Mouse (Mus musculus) forebrain, embryonic 12.5 days (tissue): Measurements from ENCODE around the gene Cd82. TPM values are rescaled to one million over a fixed set of nuclear protein-coding genes. Genes with fewer than 3 reads are reported as not detected.
A peak's percentile ranks its signal among the peaks of the same experiment; 100 is the strongest.

Experiments used
- ATAC-seq: fragments of 200-750 bp; cut with Nextera tagmentation; 2 replicates; pipeline ENCODE4 v1.8.0; 2017; ENCODE audit warnings: moderate TSS enrichment; ENCODE audit not compliant: low FRiP score
- H3K27ac ChIP-seq: fragments of 300-500 bp; sonication (generic); 2 replicates; pipeline ENCODE4 v1.5.1; 2016; ENCODE audit warnings: mild to moderate bottlenecking
- H3K27me3 ChIP-seq: fragments of 300-500 bp; sonication (generic); 2 replicates; pipeline ENCODE4 v1.6.1; 2016; ENCODE audit warnings: mild to moderate bottlenecking
- H3K36me3 ChIP-seq: fragments of 300-500 bp; sonication (generic); replicated peaks from 2 replicates; pipeline ENCODE4 v1.6.1; 2016; ENCODE audit warnings: mild to moderate bottlenecking
- H3K4me1 ChIP-seq: fragments of 300-500 bp; sonication (generic); 2 replicates; pipeline ENCODE4 v1.6.1; 2016
- H3K4me2 ChIP-seq: fragments of 300-500 bp; sonication (generic); 2 replicates; pipeline ENCODE4 v1.6.1; 2016; ENCODE audit warnings: mild to moderate bottlenecking, moderate library complexity
- H3K4me3 ChIP-seq: fragments of 300-500 bp; sonication (generic); replicated peaks from 2 replicates; pipeline ENCODE4 v1.5.1; 2016; ENCODE audit warnings: mild to moderate bottlenecking
- H3K9ac ChIP-seq: fragments of 300-500 bp; sonication (generic); 2 replicates; pipeline ENCODE4 v1.6.1; 2016; ENCODE audit warnings: mild to moderate bottlenecking
- H3K9me3 ChIP-seq: fragments of 300-500 bp; sonication (generic); 2 replicates; pipeline ENCODE4 v1.6.1; 2016
- WGBS: fragments of 180-500 bp; shearing (Covaris S2); methylation state at CpG from one replicate; pipeline ENCODE4 v1.1.7; 2016; 5-methylcytosine and 5-hydroxymethylcytosine counted together
- polyA plus RNA-seq: library from polyadenylated mRNA; unstranded; fragments of >200 nt; fragmentation: Nextera tagmentation; extraction: Ambion mirVana; gene quantifications from 2 replicates; pipeline ENCODE4 v1.2.1, GENCODE M21; 2016

Gene Cd82
- polyA plus RNA-seq, 1 experiment from 2014 or later = 10.6 TPM

DNA sequence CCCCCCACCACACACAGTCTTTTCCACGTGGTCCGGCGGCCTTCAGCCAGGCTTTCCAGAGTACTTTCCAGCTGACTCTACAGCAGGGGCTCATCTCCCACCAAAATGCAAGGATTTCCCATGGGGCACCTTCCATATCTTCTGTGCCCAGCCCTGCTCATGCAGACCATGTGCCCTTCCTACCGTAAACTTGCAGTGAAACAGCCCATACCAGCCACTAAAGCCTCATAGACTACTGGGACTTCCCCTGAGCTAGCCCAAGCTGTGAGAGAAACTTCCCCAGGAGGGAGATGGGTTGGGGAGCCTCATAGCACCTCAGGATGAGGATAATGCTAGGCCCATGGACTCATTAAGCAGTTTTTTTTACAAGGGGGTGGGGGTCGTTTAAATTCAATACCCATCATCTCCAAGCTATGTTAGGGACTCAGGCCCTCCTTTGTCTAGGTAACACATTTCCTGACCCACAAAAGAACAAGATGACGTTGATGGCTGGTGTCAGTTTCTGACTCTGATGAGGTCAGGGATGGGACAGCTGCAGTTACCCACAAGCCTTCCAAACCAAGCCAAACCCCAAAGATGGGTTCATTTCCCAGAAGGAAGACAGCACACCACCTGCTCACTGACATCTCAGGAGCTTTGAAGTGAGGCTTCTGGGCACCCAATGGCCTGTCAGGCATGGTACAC lies 2.0 kb downstream of the Cd82 start:
- no peak for ATAC-seq
- no peak overlapping the region for H3K4me2 ChIP-seq

GRCm38 (mm10) chr2:93459208-93459920 lies 3.6 kb downstream of the Cd82 start:
- no peak for ATAC-seq
- H3K9me3 ChIP-seq = peaks cover 5% of the 10 kb centered on the region; the same call in 1 of the 2 replicates
- 79% methylated on average over 7 of the region's 7 CpGs for WGBS
- no peak overlapping the region for H3K4me2 ChIP-seq
- H3K27ac ChIP-seq = no peak overlapping the region
- peaks cover 19% of the 10 kb centered on the region for H3K4me1 ChIP-seq
- no peak overlapping the region for H3K4me3 ChIP-seq
- no peaks in the 10 kb centered on the region for H3K36me3 ChIP-seq
- no peak overlapping the region for H3K9ac ChIP-seq
- peaks cover 33% of the 10 kb centered on the region for H3K27me3 ChIP-seq

More for the DNA sequence above, 2.0 kb downstream of the Cd82 start:
- peaks cover 5% of the 10 kb centered on the region; the same call in 1 of the 2 replicates for H3K9me3 ChIP-seq
- H3K27me3 ChIP-seq = peaks cover 35% of the 10 kb centered on the region
- no peak overlapping the region for H3K4me3 ChIP-seq
- 86% methylated on average over 6 of the region's 6 CpGs for WGBS
- no peaks in the 10 kb centered on the region for H3K36me3 ChIP-seq
- H3K27ac ChIP-seq = no peak overlapping the region
- H3K4me1 ChIP-seq = peaks cover 19% of the 10 kb centered on the region
- no peak overlapping the region for H3K9ac ChIP-seq

- Histone ChIP-seq H3K4me2 (no peak overlapping the region), H3K9ac (no peak overlapping the region), H3K36me3 (no peaks in the 10 kb centered on the region), H3K27me3 (peaks cover 32% of the 10 kb centered on the region), H3K9me3 (peaks cover 5% of the 10 kb centered on the region; the same call in 1 of the 2 replicates), H3K4me1 (peaks cover 19% of the 10 kb centered on the region), H3K27ac (0 out of 2 replicates have a peak overlapping the region, but pooled peaks have one; percentile 19), H3K4me3 (no peak overlapping the region)
- no peak for ATAC-seq
- 76% methylated on average over 8 of the region's 8 CpGs for WGBS
These were observed 4.4 kb downstream of the Cd82 start for GRCm38 (mm10) chr2:93458332-93459207.

- peaks cover 27% of the 10 kb centered on the region for H3K27me3 ChIP-seq
- WGBS = 80% methylated on average over 6 of the region's 6 CpGs
- no peak overlapping the region for H3K4me2 ChIP-seq
- no peak overlapping the region for H3K27ac ChIP-seq
- H3K4me1 ChIP-seq = peaks cover 11% of the 10 kb centered on the region
- peaks cover 5% of the 10 kb centered on the region; the same call in 1 of the 2 replicates for H3K9me3 ChIP-seq
- H3K36me3 ChIP-seq = no peaks in the 10 kb centered on the region
- H3K9ac ChIP-seq = no peak overlapping the region
- no peak for ATAC-seq
- no peak overlapping the region for H3K4me3 ChIP-seq
These were observed 5.4 kb downstream of the Cd82 start for GRCm38 (mm10) chr2:93457426-93458130.

- Histone ChIP-seq H3K9ac (no peak overlapping the region), H3K4me3 (no peak overlapping the region), H3K36me3 (no peaks in the 10 kb centered on the region), H3K9me3 (peaks cover 5% of the 10 kb centered on the region; the same call in 1 of the 2 replicates), H3K27ac (no peak overlapping the region), H3K27me3 (peaks cover 14% of the 10 kb centered on the region), H3K4me1 (peaks cover 4% of the 10 kb centered on the region), H3K4me2 (no peak overlapping the region)
- WGBS = 78% methylated on average over 3 of the region's 3 CpGs
- no peak for ATAC-seq
These were observed 6.8 kb downstream of the Cd82 start for GRCm38 (mm10) chr2:93456140-93456539.

- WGBS = 85% methylated on average over 3 of the region's 3 CpGs
- H3K4me3 ChIP-seq = no peak overlapping the region
- H3K36me3 ChIP-seq = no peaks in the 10 kb centered on the region
These were observed 7.9 kb downstream of the Cd82 start for GRCm38 (mm10) chr2:93454817-93455591.

GRCm38 (mm10) chr2:93454334-93454733 lies 8.6 kb downstream of the Cd82 start:
- H3K9me3 ChIP-seq = no peaks in the 10 kb centered on the region
- peaks cover 5% of the 10 kb centered on the region; the same call in 1 of the 2 replicates for H3K27me3 ChIP-seq
- H3K36me3 ChIP-seq = no peaks in the 10 kb centered on the region
- no peak overlapping the region for H3K27ac ChIP-seq
- no peak overlapping the region for H3K9ac ChIP-seq
- H3K4me1 ChIP-seq = peaks cover 4% of the 10 kb centered on the region
- WGBS = 81% methylated on average over 10 of the region's 10 CpGs
- H3K4me2 ChIP-seq = no peak overlapping the region
- ATAC-seq = no peak
- no peak overlapping the region for H3K4me3 ChIP-seq

More at GRCm38 (mm10) chr2:93454817-93455591, 7.9 kb downstream of the Cd82 start:
- Histone ChIP-seq H3K27ac (no peak overlapping the region), H3K4me1 (peaks cover 4% of the 10 kb centered on the region), H3K27me3 (peaks cover 5% of the 10 kb centered on the region; the same call in 1 of the 2 replicates), H3K9me3 (no peaks in the 10 kb centered on the region), H3K4me2 (no peak overlapping the region), H3K9ac (no peak overlapping the region)
- ATAC-seq = no peak

- no peak overlapping the region for H3K4me3 ChIP-seq
- H3K4me1 ChIP-seq = peaks cover 4% of the 10 kb centered on the region
- H3K9me3 ChIP-seq = no peaks in the 10 kb centered on the region
- no peak overlapping the region for H3K4me2 ChIP-seq
- H3K27ac ChIP-seq = no peak overlapping the region
- no peak overlapping the region for H3K9ac ChIP-seq
- ATAC-seq = no peak
- no peaks in the 10 kb centered on the region for H3K27me3 ChIP-seq
- H3K36me3 ChIP-seq = no peaks in the 10 kb centered on the region
- WGBS = 83% methylated on average over 4 of the region's 4 CpGs
These were observed 9.9 kb downstream of the Cd82 start for GRCm38 (mm10) chr2:93453046-93453445.

DNA sequence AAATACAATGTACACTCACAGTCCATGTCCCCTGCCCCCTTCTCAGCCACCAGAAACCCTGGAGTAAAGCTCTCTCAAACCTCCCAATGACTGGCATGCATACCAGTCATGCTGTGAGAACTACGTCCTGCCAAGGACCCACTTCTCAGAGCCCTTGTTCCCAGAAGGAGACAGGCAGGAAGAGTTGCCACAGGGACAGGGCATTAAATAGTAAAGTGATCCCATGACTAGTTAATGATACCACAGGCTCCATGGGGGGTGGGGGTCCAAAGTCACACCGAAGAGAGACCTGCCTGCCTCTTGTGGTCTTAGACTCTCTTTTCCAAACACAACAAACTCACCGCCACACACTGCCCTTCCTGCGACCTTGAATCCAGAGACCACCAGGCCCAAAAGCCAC lies 10.4 kb downstream of the Cd82 start:
- H3K9me3 ChIP-seq = no peaks in the 10 kb centered on the region
- H3K27ac ChIP-seq = no peak overlapping the region
- H3K4me2 ChIP-seq = no peak overlapping the region
- peaks cover 8% of the 10 kb centered on the region for H3K4me1 ChIP-seq
- no peaks in the 10 kb centered on the region for H3K36me3 ChIP-seq
- no peak for ATAC-seq
- no peak overlapping the region for H3K9ac ChIP-seq
- H3K4me3 ChIP-seq = no peak overlapping the region
- 88% methylated on average over 4 of the region's 4 CpGs for WGBS
- H3K27me3 ChIP-seq = no peaks in the 10 kb centered on the region

DNA sequence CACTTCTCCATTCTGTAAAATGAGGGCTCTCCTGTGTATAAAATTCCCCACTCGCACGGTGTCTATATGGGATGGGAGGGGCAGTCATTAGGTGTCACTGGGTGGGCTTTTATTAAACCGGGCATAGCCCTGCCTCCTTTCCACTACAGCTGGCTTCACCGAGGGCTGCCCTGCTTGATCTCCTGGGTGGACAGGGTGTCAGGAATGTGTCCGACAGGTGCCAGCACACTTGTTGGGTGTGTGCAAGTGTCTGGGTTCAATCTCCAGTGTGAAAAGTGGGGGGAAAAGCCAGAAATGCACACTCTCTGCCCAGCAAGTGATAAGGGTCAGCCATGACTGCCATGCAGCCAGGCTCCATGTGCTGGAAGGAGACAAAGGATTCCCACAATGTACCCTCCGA lies 10.9 kb downstream of the Cd82 start:
- no peak overlapping the region for H3K9ac ChIP-seq
- H3K4me1 ChIP-seq = peaks cover 13% of the 10 kb centered on the region
- no peak for ATAC-seq
- 80% methylated on average over 6 of the region's 6 CpGs for WGBS
- H3K4me3 ChIP-seq = no peak overlapping the region
- no peak overlapping the region for H3K27ac ChIP-seq
- no peaks in the 10 kb centered on the region for H3K36me3 ChIP-seq
- H3K27me3 ChIP-seq = no peaks in the 10 kb centered on the region
- H3K4me2 ChIP-seq = no peak overlapping the region
- H3K9me3 ChIP-seq = no peaks in the 10 kb centered on the region
